Mouse (Mus musculus): Measurements from ENCODE around the gene Chchd4.

- TF ChIP-seq CTCF (IDR thresholded peaks at IDR 0.05; ENCODE audit: borderline replicate concordance, extremely low read depth, insufficient read depth, insufficient read length) (no peak), POLR2A (IDR thresholded peaks at IDR 0.05; ENCODE audit: borderline replicate concordance, extremely low read depth, insufficient read depth, insufficient read length, poor library complexity, severe bottlenecking) (no peak)
These were observed 28.0 kb downstream of the Chchd4 start for GRCm38 (mm10) chr6:91445316-91445715.
